In the genomic region with DNA sequence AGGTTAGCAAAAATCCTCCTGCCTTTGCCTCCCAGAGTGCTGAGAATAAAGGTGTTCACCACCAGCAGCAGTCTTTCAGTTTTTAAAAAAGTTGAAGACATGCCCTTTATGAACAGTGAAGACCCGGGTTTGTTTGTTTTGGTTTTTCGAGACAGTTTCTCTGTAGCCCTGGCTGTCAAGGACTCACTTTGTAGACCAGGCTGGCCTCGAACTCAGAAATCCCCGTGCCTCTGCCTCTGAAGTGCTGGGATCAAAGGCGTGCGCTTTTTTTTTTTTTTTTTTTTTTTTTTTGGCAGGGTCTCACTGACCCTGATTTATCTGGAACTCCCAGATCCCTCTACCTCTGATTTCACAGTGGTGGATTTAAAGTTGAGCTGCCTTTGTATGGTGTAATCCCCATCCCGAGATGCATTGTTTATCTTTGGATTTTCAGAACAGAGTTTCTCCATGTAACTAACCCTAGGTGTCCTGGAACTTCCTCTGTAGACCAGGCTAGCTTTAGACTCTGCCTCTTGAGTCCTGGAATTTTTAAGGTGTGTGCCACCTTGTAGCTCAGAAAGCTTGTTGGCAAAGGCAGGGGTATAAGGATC, we compare ENCODE assay signal across 8 mouse cellular contexts. TPM values are rescaled to one million over a fixed set of nuclear protein-coding genes. Genes with fewer than 3 reads are reported as not detected.
A peak's percentile ranks its signal among the peaks of the same experiment; 100 is the strongest.
DNase-seq lines count a peak whose midpoint lies in the region; ATAC-seq and TF ChIP-seq lines count a peak whose summit lies in the region.

No protein-coding gene starts in this region.

- no peak for TF ChIP-seq POLR2A in embryonic fibroblast, embryonic 13.5 days (IDR thresholded peaks at IDR 0.05; ENCODE audit: low read depth, low read length)

- intact Hi-C loops in left cerebral cortex, postnatal 10 days (cut with DNase I): loop anchor here (1.0 kb wide), 1 partner anchor 15 kb away; no protein-coding TSS in a partner anchor

- H3K4me1 ChIP-seq in lung, embryonic 14.5 days (ENCODE audit: insufficient read depth): peaks cover 15% of the 10 kb centered on the region
- peaks cover 11% of the 10 kb centered on the region for H3K4me1 ChIP-seq in embryonic fibroblast, embryonic 13.5 days (ENCODE audit: control insufficient read depth, insufficient read depth, low read length)
- H3K4me1 ChIP-seq in limb, embryonic 13.5 days: peaks cover 40% of the 10 kb centered on the region
- peaks cover 22% of the 10 kb centered on the region for H3K4me1 ChIP-seq in stomach, embryonic 15.5 days

- no peak overlapping the region for H3K27ac ChIP-seq in lung, embryonic 14.5 days (ENCODE audit: low read depth)
- H3K27ac ChIP-seq in embryonic fibroblast, embryonic 13.5 days (ENCODE audit: insufficient read depth, low read length): no peak overlapping the region
- no peak overlapping the region for H3K27ac ChIP-seq in limb, embryonic 13.5 days
- no peak overlapping the region for H3K27ac ChIP-seq in stomach, embryonic 15.5 days

- DNase-seq in lung, embryonic 14.5 days: peak; percentile 41
- no peak for DNase-seq in lung, postnatal 25 days (ENCODE audit: low spot score)
- no peak for DNase-seq in right cerebral cortex, adult 2 months (ENCODE audit: low spot score in 2 of 2)
- no peak for DNase-seq in urinary bladder, postnatal 25 days (ENCODE audit: low spot score)
- no peak for DNase-seq in left cerebral cortex, postnatal 10 days (ENCODE audit: extremely low spot score in 1 of 2, low spot score in 2 of 2)

- WGBS in lung, embryonic 14.5 days: 4% methylated on average over 7 of the region's 7 CpGs
- WGBS in limb, embryonic 13.5 days: 5% methylated on average over 7 of the region's 7 CpGs
- 6% methylated on average over 7 of the region's 7 CpGs for WGBS in stomach, embryonic 15.5 days

- peak overlapping the region; percentile 91 for H3K4me2 ChIP-seq in lung, embryonic 14.5 days
- peak overlapping the region; percentile 72 for H3K4me2 ChIP-seq in limb, embryonic 13.5 days (replicated peaks)
- peak overlapping the region; percentile 59 for H3K4me2 ChIP-seq in stomach, embryonic 15.5 days

- ATAC-seq in lung, embryonic 14.5 days (ENCODE audit: insufficient read depth): no peak
- no peak for ATAC-seq in limb, embryonic 13.5 days (ENCODE audit: low FRiP score, low read depth)
- no peak for ATAC-seq in stomach, embryonic 15.5 days (ENCODE audit: insufficient read depth, low FRiP score, low read depth)

- peaks cover 35% of the 10 kb centered on the region for H3K36me3 ChIP-seq in lung, embryonic 14.5 days (ENCODE audit: insufficient read depth)
- H3K36me3 ChIP-seq in limb, embryonic 13.5 days: peaks cover 12% of the 10 kb centered on the region
- no peaks in the 10 kb centered on the region; the same call in 1 of the 2 replicates for H3K36me3 ChIP-seq in stomach, embryonic 15.5 days

- peak overlapping the region; percentile 91 for H3K4me3 ChIP-seq in lung, embryonic 14.5 days (ENCODE audit: low read depth, low read length)
- peak overlapping the region; percentile 90 for H3K4me3 ChIP-seq in embryonic fibroblast, embryonic 13.5 days (ENCODE audit: insufficient read depth, low read length)
- peak overlapping the region; percentile 85 for H3K4me3 ChIP-seq in limb, embryonic 13.5 days
- H3K4me3 ChIP-seq in stomach, embryonic 15.5 days (replicated peaks): peak overlapping the region; percentile 90

- no peaks in the 10 kb centered on the region for H3K27me3 ChIP-seq in lung, embryonic 14.5 days (ENCODE audit: insufficient read depth, low read length)
- no peaks in the 10 kb centered on the region for H3K27me3 ChIP-seq in limb, embryonic 13.5 days
- H3K27me3 ChIP-seq in stomach, embryonic 15.5 days (replicated peaks): no peaks in the 10 kb centered on the region

- H3K9ac ChIP-seq in lung, embryonic 14.5 days: peak overlapping the region; percentile 98
- H3K9ac ChIP-seq in limb, embryonic 13.5 days: peak overlapping the region; percentile 99
- H3K9ac ChIP-seq in stomach, embryonic 15.5 days: peak overlapping the region; percentile 5; the same call in 1 of the 2 replicates

- TF ChIP-seq CTCF in lung, embryonic 14.5 days (IDR thresholded peaks at IDR 0.05; ENCODE audit: low read depth): no peak
- no peak for TF ChIP-seq CTCF in embryonic fibroblast, embryonic 13.5 days (IDR thresholded peaks at IDR 0.05; ENCODE audit: borderline replicate concordance, insufficient read depth, low read length)

- H3K9me3 ChIP-seq in lung, embryonic 14.5 days (ENCODE audit: low read depth, low read length): no peaks in the 10 kb centered on the region
- no peaks in the 10 kb centered on the region for H3K9me3 ChIP-seq in limb, embryonic 13.5 days
- H3K9me3 ChIP-seq in stomach, embryonic 15.5 days: no peaks in the 10 kb centered on the region

RNA-seq across cellular contexts. Expression of a gene that starts 2.1 kb away (rescaled TPM):
- polyA plus RNA-seq in lung, embryonic 14.5 days (2014; fragmentation: Nextera tagmentation; extraction: Ambion mirVana): 322 and 336 TPM in 2 replicates
- polyA plus RNA-seq in embryonic fibroblast, embryonic 13.5 days (2011; ENCODE audit: insufficient read length, low read depth, missing spikeins): 177 and 193 TPM in 2 replicates
- 323 and 330 TPM in 2 replicates for polyA plus RNA-seq in limb, embryonic 13.5 days (2015; fragmentation: Nextera tagmentation; extraction: Ambion mirVana)
- polyA plus RNA-seq in stomach, embryonic 15.5 days (2015; fragmentation: Nextera tagmentation; extraction: Ambion mirVana): 204 and 211 TPM in 2 replicates
- 10 to 100 TPM; 70.1 to 74.8 TPM for total RNA-seq in left cerebral cortex, postnatal 10 days (2021)

RNA-seq across cellular contexts. Expression of a gene that starts 16.0 kb away (rescaled TPM):
- 191 and 206 TPM in 2 replicates for polyA plus RNA-seq in lung, embryonic 14.5 days (2014; fragmentation: Nextera tagmentation; extraction: Ambion mirVana)
- 127 and 164 TPM in 2 replicates for polyA plus RNA-seq in embryonic fibroblast, embryonic 13.5 days (2011; ENCODE audit: insufficient read length, low read depth, missing spikeins)
- 192 and 195 TPM in 2 replicates for polyA plus RNA-seq in limb, embryonic 13.5 days (2015; fragmentation: Nextera tagmentation; extraction: Ambion mirVana)
- 172 and 178 TPM in 2 replicates for polyA plus RNA-seq in stomach, embryonic 15.5 days (2015; fragmentation: Nextera tagmentation; extraction: Ambion mirVana)
- 10 to 100 TPM; 47.1 to 47.9 TPM for total RNA-seq in left cerebral cortex, postnatal 10 days (2021)

RNA-seq across cellular contexts. Expression of a gene that starts 37.5 kb away (rescaled TPM):
- polyA plus RNA-seq in lung, embryonic 14.5 days (2014; fragmentation: Nextera tagmentation; extraction: Ambion mirVana): 0.71 and 0.73 TPM in 2 replicates
- not detected in 2 replicates for polyA plus RNA-seq in embryonic fibroblast, embryonic 13.5 days (2011; ENCODE audit: insufficient read length, low read depth, missing spikeins)
- polyA plus RNA-seq in limb, embryonic 13.5 days (2015; fragmentation: Nextera tagmentation; extraction: Ambion mirVana): 0.32 and 0.51 TPM in 2 replicates
- polyA plus RNA-seq in stomach, embryonic 15.5 days (2015; fragmentation: Nextera tagmentation; extraction: Ambion mirVana): 0.71 and 0.90 TPM in 2 replicates
- total RNA-seq in left cerebral cortex, postnatal 10 days (2021): under 1 TPM in 1 of 2 experiments, not detected in 1; 0.11 TPM

Comparison
In these comparisons a context has a peak if more than half of its experiments do, and no peak if none do; other contexts are left out.
1. H3K9ac ChIP-seq: peak in every context shown above with its lines; median percentile 99 in limb, embryonic 13.5 days; 98 in lung, embryonic 14.5 days; 5 in stomach, embryonic 15.5 days.